Mouse (Mus musculus): ENCODE measurements around the gene Bcl7a. TPM values are rescaled to one million over a fixed set of nuclear protein-coding genes. Genes with fewer than 3 reads are reported as not detected.

Gene Bcl7a
- total RNA-seq, 2 experiments from 2014 or later, result 67.4 to 70.2 TPM

- TF ChIP-seq CTCF (conservative IDR thresholded peaks at IDR 0.05), result no peak
- peak overlapping the region; percentile 92 for H3K27ac ChIP-seq
- no peak for DNase-seq (ENCODE audit: low spot score in 2 of 2)
- peak overlapping the region; percentile 74 for H3K4me3 ChIP-seq
These were observed 50.2 kb downstream of the Bcl7a start for GRCm38 (mm10) chr5:123393786-123394302.

- Histone ChIP-seq H3K4me3 (peak within 1 kb of the TSS; percentile 74), H3K27ac (peak within 1 kb of the TSS; percentile 92)
- DNase-seq (ENCODE audit: low spot score in 2 of 2), result peak; percentile 86 to 91
- TF ChIP-seq CTCF (conservative IDR thresholded peaks at IDR 0.05), result peak; percentile 35; the same call in 1 of the 2 replicates
These were observed 50.8 kb downstream of the Bcl7a start, which contains the start of gene Mlxip for GRCm38 (mm10) chr5:123394303-123394956. Gene Mlxip, plus strand, starts transcription at chr5:123394798.

- Histone ChIP-seq H3K27ac (peak overlapping the region; percentile 92), H3K4me3 (peak overlapping the region; percentile 74)
- DNase-seq (ENCODE audit: low spot score in 2 of 2), result no peak
- peak; percentile 40 for TF ChIP-seq CTCF (conservative IDR thresholded peaks at IDR 0.05)
These were observed 51.6 kb downstream of the Bcl7a start for GRCm38 (mm10) chr5:123394957-123395881.

- no peak for DNase-seq (ENCODE audit: low spot score in 2 of 2)
- Histone ChIP-seq H3K4me3 (peak overlapping the region; percentile 74), H3K27ac (peak overlapping the region; percentile 76)
- no peak for TF ChIP-seq CTCF (conservative IDR thresholded peaks at IDR 0.05)
These were observed 53.3 kb downstream of the Bcl7a start for GRCm38 (mm10) chr5:123396901-123397464.

- no peak for DNase-seq (ENCODE audit: low spot score in 2 of 2)
- TF ChIP-seq CTCF (conservative IDR thresholded peaks at IDR 0.05), result no peak
- H3K4me3 ChIP-seq, result peak overlapping the region; percentile 74
- peak overlapping the region; percentile 76 for H3K27ac ChIP-seq
These were observed 54.2 kb downstream of the Bcl7a start for GRCm38 (mm10) chr5:123397786-123398185.

GRCm38 (mm10) chr5:123398856-123399498, 55.3 kb downstream of the Bcl7a start:
- 0 out of 2 replicates have a peak, but pooled peaks have one; percentile 10 for TF ChIP-seq CTCF (conservative IDR thresholded peaks at IDR 0.05)
- DNase-seq (ENCODE audit: low spot score in 2 of 2), result no peak
- Histone ChIP-seq H3K4me3 (no peak overlapping the region), H3K27ac (peak overlapping the region; percentile 76; the same call in 1 of the 2 replicates)

GRCm38 (mm10) chr5:123404480-123404879, 60.8 kb downstream of the Bcl7a start:
- Histone ChIP-seq H3K4me3 (no peak overlapping the region), H3K27ac (no peak overlapping the region)
- no peak for TF ChIP-seq CTCF (conservative IDR thresholded peaks at IDR 0.05)
- no peak for DNase-seq (ENCODE audit: low spot score in 2 of 2)

- no peak for DNase-seq (ENCODE audit: low spot score in 2 of 2)
- H3K27ac ChIP-seq, result no peak overlapping the region
- H3K4me3 ChIP-seq, result no peak overlapping the region
- TF ChIP-seq CTCF (conservative IDR thresholded peaks at IDR 0.05), result no peak
These were observed 63.3 kb downstream of the Bcl7a start for GRCm38 (mm10) chr5:123406952-123407351.

GRCm38 (mm10) chr5:123408176-123408575, 64.5 kb downstream of the Bcl7a start:
- no peak for DNase-seq (ENCODE audit: low spot score in 2 of 2)
- no peak for TF ChIP-seq CTCF (conservative IDR thresholded peaks at IDR 0.05)
- Histone ChIP-seq H3K27ac (no peak overlapping the region), H3K4me3 (no peak overlapping the region)

GRCm38 (mm10) chr5:123412193-123412592, 68.6 kb downstream of the Bcl7a start:
- H3K4me3 ChIP-seq, result no peak overlapping the region
- no peak for TF ChIP-seq CTCF (conservative IDR thresholded peaks at IDR 0.05)
- H3K27ac ChIP-seq, result no peak overlapping the region
- no peak for DNase-seq (ENCODE audit: low spot score in 2 of 2)

- H3K4me3 ChIP-seq, result no peak overlapping the region
- DNase-seq (ENCODE audit: low spot score in 2 of 2), result no peak
- no peak overlapping the region for H3K27ac ChIP-seq
- TF ChIP-seq CTCF (conservative IDR thresholded peaks at IDR 0.05), result no peak
These were observed 70.3 kb downstream of the Bcl7a start for GRCm38 (mm10) chr5:123413866-123414363.

GRCm38 (mm10) chr5:123416149-123416548, 72.5 kb downstream of the Bcl7a start:
- peak overlapping the region; percentile 64; the same call in 1 of the 2 replicates for H3K27ac ChIP-seq
- TF ChIP-seq CTCF (conservative IDR thresholded peaks at IDR 0.05), result no peak
- H3K4me3 ChIP-seq, result no peak overlapping the region
- no peak for DNase-seq (ENCODE audit: low spot score in 2 of 2)

All from layer of hippocampus, adult 2 months (tissue).